ENCODE assay signal across 11 mouse cellular contexts in the genomic region with DNA sequence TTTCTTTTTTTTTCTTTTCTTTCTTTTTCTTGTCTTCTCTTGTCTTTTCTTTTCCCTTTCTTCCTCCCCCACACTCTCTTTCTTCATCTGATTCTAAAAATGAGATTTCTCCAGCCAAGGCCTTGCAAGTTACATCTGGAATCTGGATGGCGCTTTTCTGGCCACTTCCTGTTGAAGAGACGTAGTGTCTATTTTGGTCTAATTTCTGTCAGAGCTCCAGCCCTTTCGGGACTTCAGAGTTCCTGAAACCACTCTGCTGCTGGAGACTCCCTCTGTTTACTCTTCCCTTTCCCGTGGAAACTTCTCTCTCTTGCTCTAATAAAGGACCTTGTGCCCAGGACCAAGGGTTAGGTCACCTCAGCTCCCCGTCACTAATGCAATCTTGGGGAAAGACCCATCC. TPM values are rescaled to one million over a fixed set of nuclear protein-coding genes. Genes with fewer than 3 reads are reported as not detected.
DNase-seq lines count a peak whose midpoint lies in the region; ATAC-seq and TF ChIP-seq lines count a peak whose summit lies in the region.
"Had no signal": no experiment of that assay in that cellular context is flagged by ENCODE, and none has a peak within 500 bp of the region (broad histone marks: within the 10 kb centered on the region; RNA-seq: fewer than 3 reads in every experiment).

No protein-coding gene starts in this region.

- H3K9ac ChIP-seq in stomach, postnatal 0 days (ENCODE audit: low read length): no peak overlapping the region
- H3K9ac ChIP-seq: neural tube, embryonic 13.5 days had no signal

- no peak for TF ChIP-seq POLR2A in lung, adult 2 months (IDR thresholded peaks at IDR 0.05; ENCODE audit: borderline replicate concordance, extremely low read depth, low read depth, low read length)

- intact Hi-C loops in heart, postnatal 10 days (cut with DNase I): loop anchor here (5.0 kb wide), 1 partner anchor 627 kb away; no protein-coding TSS in a partner anchor

- DNase-seq in lung, adult 18-20 months: peak; percentile 13 to 40
- DNase-seq in lung, adult 2 months: no peak
- peak; percentile 65 to 75 for DNase-seq in heart, postnatal 10 days
- peak; percentile 25 to 57 for DNase-seq in kidney, postnatal 36 days
- peak; percentile 11 for DNase-seq in stomach, postnatal 0 days (ENCODE audit: low spot score)
- no peak for DNase-seq in c-Kit-positive CD71-positive TER-119-positive erythroid progenitor cells, embryonic 14.5 days (ENCODE audit: low spot score)
- DNase-seq in frontal cortex, postnatal 36 days (ENCODE audit: low spot score in 2 of 2): no peak
- DNase-seq: cerebellum, adult 11 months; right cerebral cortex, postnatal 14 days had no signal

- peak overlapping the region; percentile 70; the same call in 1 of the 2 replicates for H3K27ac ChIP-seq in stomach, postnatal 0 days (replicated peaks)
- H3K27ac ChIP-seq: neural tube, embryonic 13.5 days had no signal

- H3K9me3 ChIP-seq in stomach, postnatal 0 days (ENCODE audit: control insufficient read depth, low read length): no peaks in the 10 kb centered on the region
- H3K9me3 ChIP-seq: neural tube, embryonic 13.5 days had no signal

- no peak for TF ChIP-seq CTCF in lung, adult 2 months (IDR thresholded peaks at IDR 0.05; ENCODE audit: insufficient read depth, low read length)
- no peak for TF ChIP-seq CTCF in stomach, postnatal 0 days (IDR thresholded peaks at IDR 0.05; ENCODE audit: low read depth)

- no peak for ATAC-seq in stomach, postnatal 0 days (ENCODE audit: low FRiP score, low TSS enrichment)
- ATAC-seq: activated CD4-positive, CD25-positive, alpha-beta regulatory T cell, adult 4 months had no signal

- WGBS in lung, adult 2 months: 12% methylated on average over 5 of the region's 5 CpGs
- WGBS in stomach, postnatal 0 days: 33% methylated on average over 5 of the region's 5 CpGs

- no peaks in the 10 kb centered on the region for H3K27me3 ChIP-seq in stomach, postnatal 0 days (ENCODE audit: control insufficient read depth, insufficient read depth, low read length)

- H3K36me3 ChIP-seq in stomach, postnatal 0 days (ENCODE audit: control insufficient read depth, insufficient read depth, low read length): no peaks in the 10 kb centered on the region
- H3K36me3 ChIP-seq: neural tube, embryonic 13.5 days had no signal

- H3K4me3 ChIP-seq in lung, adult 2 months (replicated peaks; ENCODE audit: extremely low read depth, low read depth, low read length): no peak overlapping the region
- H3K4me3 ChIP-seq in stomach, postnatal 0 days (ENCODE audit: low read depth, low read length): no peak overlapping the region
- H3K4me3 ChIP-seq: neural tube, embryonic 13.5 days had no signal

- H3K4me2 ChIP-seq in stomach, postnatal 0 days (replicated peaks; ENCODE audit: low read depth): no peak overlapping the region
- H3K4me2 ChIP-seq: neural tube, embryonic 13.5 days had no signal

- no peak for TF ChIP-seq EP300 in stomach, postnatal 0 days (optimal IDR thresholded peaks at IDR 0.05)

- no peaks in the 10 kb centered on the region; the same call in none of the 2 replicates for H3K4me1 ChIP-seq in lung, adult 2 months (ENCODE audit: control insufficient read depth, insufficient read depth, low read length)
- peaks cover 3% of the 10 kb centered on the region; the same call in 1 of the 2 replicates for H3K4me1 ChIP-seq in stomach, postnatal 0 days (replicated peaks; ENCODE audit: control insufficient read depth, insufficient read depth)

RNA-seq across cellular contexts. Expression of gene C1qtnf2, which starts 4.0 kb away (rescaled TPM):
- polyA plus RNA-seq in lung, adult 2 months (2012; rRNA removed): 35.1 and 62.4 TPM in 2 replicates
- total RNA-seq in heart, postnatal 10 days (2021): 10 to 100 TPM; 15.4 to 15.8 TPM
- 18.0 and 19.8 TPM in 2 replicates for polyA plus RNA-seq in stomach, postnatal 0 days (2015; fragmentation: Nextera tagmentation; extraction: Ambion mirVana)
- polyA plus RNA-seq: activated CD4-positive, CD25-positive, alpha-beta regulatory T cell, adult 4 months had no signal

RNA-seq across cellular contexts. Expression of gene Slu7, which starts 36.6 kb away (rescaled TPM):
- polyA plus RNA-seq in lung, adult 2 months (2012; rRNA removed): 3.2 and 6.0 TPM in 2 replicates
- 10 to 100 TPM; 29.5 to 31.4 TPM for total RNA-seq in heart, postnatal 10 days (2021)
- 38.1 and 39.3 TPM in 2 replicates for polyA plus RNA-seq in stomach, postnatal 0 days (2015; fragmentation: Nextera tagmentation; extraction: Ambion mirVana)

RNA-seq across cellular contexts. Expression of gene Pttg1, which starts 44.1 kb away (rescaled TPM):
- 4.3 and 15.4 TPM in 2 replicates for polyA plus RNA-seq in lung, adult 2 months (2012; rRNA removed)
- 10 to 100 TPM; 64.1 to 70.3 TPM for total RNA-seq in heart, postnatal 10 days (2021)
- 66.8 and 66.9 TPM in 2 replicates for polyA plus RNA-seq in stomach, postnatal 0 days (2015; fragmentation: Nextera tagmentation; extraction: Ambion mirVana)

RNA-seq across cellular contexts. Expression of gene Ccnjl, which starts 58.5 kb away (rescaled TPM):
- polyA plus RNA-seq in lung, adult 2 months (2012; rRNA removed): 3.7 and 3.8 TPM in 2 replicates
- 10 to 100 TPM; 10.2 to 11.3 TPM for total RNA-seq in heart, postnatal 10 days (2021)
- polyA plus RNA-seq in stomach, postnatal 0 days (2015; fragmentation: Nextera tagmentation; extraction: Ambion mirVana): 5.2 and 5.5 TPM in 2 replicates

Comparison
In these comparisons a context has a peak if more than half of its experiments do, and no peak if none do; other contexts are left out.
1. DNase-seq: peak in lung, adult 18-20 months (2 of 2), heart, postnatal 10 days (2 of 2), kidney, postnatal 36 days (2 of 2) and stomach, postnatal 0 days (single experiment); none in lung, adult 2 months (single experiment), c-Kit-positive CD71-positive TER-119-positive erythroid progenitor cells, embryonic 14.5 days (single experiment) and frontal cortex, postnatal 36 days (0 of 2).